Mouse (Mus musculus) heart, adult 2 months (tissue): Measurements from ENCODE around the gene Palld.

Experiments used
- CTCF ChIP-seq: fragments of 200-600 bp; IDR thresholded peaks from 2 replicates; pipeline ENCODE4 v1.8.1; 2022; ENCODE audit warnings: antibody characterized with exemption, mild to moderate bottlenecking, moderate library complexity
- EP300 ChIP-seq: fragments of 200-500 bp; IDR thresholded peaks from 2 replicates; pipeline ENCODE4 v1.6.1; 2011; ENCODE audit warnings: low read depth, low read length, control low read depth; ENCODE audit not compliant: insufficient read depth
- POLR2A ChIP-seq: fragments of 200-500 bp; IDR thresholded peaks from 2 replicates; pipeline ENCODE4 v1.6.1; 2011; ENCODE audit warnings: mild to moderate bottlenecking, low read depth, low read length, control low read depth; ENCODE audit not compliant: insufficient read depth

- TF ChIP-seq CTCF (no peak), POLR2A (no peak), EP300 (no peak)
Measured at GRCm38 (mm10) chr8:61691391-61691790, 211.1 kb downstream of the Palld start.
